Mouse (Mus musculus): Measurements from ENCODE around the gene Rpa1.

- TF ChIP-seq EP300 (IDR thresholded peaks at IDR 0.05; ENCODE audit: low read depth) (no peak), CTCF (IDR thresholded peaks at IDR 0.05; ENCODE audit: low read depth) (no peak)
Observed at GRCm38 (mm10) chr11:75377125-75377524, 29.0 kb upstream of the Rpa1 start.

Data from liver, embryonic 14.5 days (tissue).